Mouse (Mus musculus): ENCODE data around the gene 9330182L06Rik. TPM values are rescaled to one million over a fixed set of nuclear protein-coding genes. Genes with fewer than 3 reads are reported as not detected.

The 9330182L06Rik gene
- polyA plus RNA-seq, 1 experiment from 2014 or later, result 1.8 TPM

DNA sequence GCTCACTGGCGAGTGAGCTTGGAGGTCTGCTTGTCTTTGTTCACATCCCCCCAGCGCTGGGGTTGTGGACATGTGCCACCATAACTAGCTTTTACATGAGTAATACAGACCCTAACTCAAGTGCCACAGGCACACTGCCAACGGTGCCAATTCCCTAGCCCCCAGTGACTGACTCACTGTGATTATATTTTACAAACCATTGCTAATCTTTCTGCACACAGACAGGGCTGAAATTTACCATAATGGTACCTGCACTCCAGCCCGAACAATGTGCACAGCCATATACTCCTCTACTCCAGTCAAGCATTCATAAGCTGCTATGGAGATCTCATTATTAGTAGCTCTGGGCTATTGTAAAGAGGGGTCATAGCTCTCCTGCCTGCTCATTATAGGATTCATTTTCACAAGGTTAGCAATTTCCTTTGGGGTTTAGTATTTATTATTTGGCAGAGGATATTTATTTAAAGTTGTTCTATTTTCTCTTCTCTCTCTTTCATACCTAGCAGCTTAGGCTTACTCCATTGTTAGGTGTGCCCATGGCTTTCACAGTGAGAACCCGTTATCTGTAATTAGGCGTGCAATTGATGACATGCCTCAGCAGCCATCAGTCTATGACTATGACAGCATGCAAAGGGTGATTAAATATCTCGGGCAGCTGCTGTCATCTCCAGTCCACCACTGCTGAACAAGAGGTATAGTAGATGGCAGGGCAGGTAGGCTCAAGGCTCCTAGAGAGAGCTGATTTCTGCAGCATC lies 73.0 kb downstream of the 9330182L06Rik start:
- POLR2A ChIA-PET, result interaction anchor here (0.7 to 1.2 kb wide), 2 partner anchors 20 to 21 kb away, joined by 3 read pairs; no protein-coding TSS in a partner anchor
- ATAC-seq (no peak), DNase-seq (ENCODE audit: low read depth, low spot score) (no peak)
- no peak for TF ChIP-seq CTCF (IDR thresholded peaks at IDR 0.05)
- in situ Hi-C loops (cut with MboI; ENCODE audit: low pct_unique_long_range_greater_than_20kb), result no loop called here
- no peaks in the 10 kb centered on the region for H3K27me3 ChIP-seq
- CTCF ChIA-PET, result interaction anchor here (1.2 kb wide), 1 partner anchor 14 kb away, joined by 3 read pairs; no protein-coding TSS in a partner anchor

DNA sequence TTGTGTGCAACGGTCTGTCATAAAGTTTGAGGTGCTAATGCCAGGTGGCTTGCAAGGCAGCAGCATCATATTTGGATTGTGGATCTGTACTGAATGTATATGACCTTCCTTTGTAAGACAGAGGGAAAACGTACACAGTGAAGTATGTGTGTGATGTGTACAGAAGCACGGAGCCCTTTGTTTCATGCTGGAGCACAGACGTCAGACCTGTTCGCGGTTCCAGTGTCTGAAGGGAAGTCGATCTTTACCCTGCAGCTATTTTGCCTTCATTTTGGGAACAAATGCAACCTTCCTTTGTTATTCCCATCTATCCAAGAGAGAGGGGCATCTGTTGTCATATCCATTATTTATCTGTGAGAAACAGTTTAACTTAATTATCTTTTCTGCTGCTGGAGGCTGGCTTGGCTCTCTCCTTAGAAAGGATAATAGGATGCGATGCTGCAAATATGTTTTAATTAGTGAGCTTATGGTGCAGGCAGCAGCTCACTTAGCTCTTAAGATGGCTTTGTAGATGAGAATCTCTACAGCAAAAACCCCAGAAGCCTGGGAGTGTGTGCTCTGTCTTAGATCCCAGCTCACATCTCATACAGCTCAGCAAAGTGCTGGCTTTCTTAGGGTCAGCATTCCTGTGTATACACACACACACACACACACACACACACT lies 73.7 kb downstream of the 9330182L06Rik start:
- in situ Hi-C loops (cut with MboI; ENCODE audit: low pct_unique_long_range_greater_than_20kb), result no loop called here
- no peak for TF ChIP-seq CTCF (IDR thresholded peaks at IDR 0.05)
- CTCF ChIA-PET, result interaction anchor here (1.2 kb wide), 1 partner anchor 13 kb away, joined by 3 read pairs; no protein-coding TSS in a partner anchor
- DNase-seq (ENCODE audit: low read depth, low spot score), result no peak
- POLR2A ChIA-PET, result interaction anchor here (0.7 kb wide), 1 partner anchor 21 kb away, joined by 3 read pairs; no protein-coding TSS in a partner anchor
- ATAC-seq, result no peak
- no peaks in the 10 kb centered on the region for H3K27me3 ChIP-seq

DNA sequence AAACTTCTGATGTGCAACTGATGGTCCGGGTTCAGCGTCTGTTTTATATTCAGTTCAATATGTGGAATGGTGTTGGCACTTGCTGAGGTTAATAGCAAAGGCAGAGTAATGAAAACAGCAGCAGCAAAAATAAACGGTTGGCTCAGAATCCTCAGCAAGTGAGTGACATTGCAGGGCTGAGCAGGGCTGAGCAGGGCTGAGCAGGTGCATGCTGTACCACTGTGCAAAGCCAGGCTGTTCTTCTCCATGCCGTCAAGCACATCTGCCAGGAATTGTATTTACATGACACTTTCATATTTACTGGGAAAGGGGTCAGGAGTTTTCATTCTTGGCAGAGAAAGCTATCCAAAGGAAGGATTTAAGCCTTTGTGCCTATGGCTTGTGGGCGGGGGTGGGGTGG lies 78.7 kb downstream of the 9330182L06Rik start:
- no peak for ATAC-seq
- H3K27me3 ChIP-seq, result no peaks in the 10 kb centered on the region
- ChIA-PET CTCF (no interaction called here), POLR2A (no interaction called here)
- in situ Hi-C loops (cut with MboI; ENCODE audit: low pct_unique_long_range_greater_than_20kb), result no loop called here
- no peak for TF ChIP-seq CTCF (IDR thresholded peaks at IDR 0.05)
- no peak for DNase-seq (ENCODE audit: low read depth, low spot score)

DNA sequence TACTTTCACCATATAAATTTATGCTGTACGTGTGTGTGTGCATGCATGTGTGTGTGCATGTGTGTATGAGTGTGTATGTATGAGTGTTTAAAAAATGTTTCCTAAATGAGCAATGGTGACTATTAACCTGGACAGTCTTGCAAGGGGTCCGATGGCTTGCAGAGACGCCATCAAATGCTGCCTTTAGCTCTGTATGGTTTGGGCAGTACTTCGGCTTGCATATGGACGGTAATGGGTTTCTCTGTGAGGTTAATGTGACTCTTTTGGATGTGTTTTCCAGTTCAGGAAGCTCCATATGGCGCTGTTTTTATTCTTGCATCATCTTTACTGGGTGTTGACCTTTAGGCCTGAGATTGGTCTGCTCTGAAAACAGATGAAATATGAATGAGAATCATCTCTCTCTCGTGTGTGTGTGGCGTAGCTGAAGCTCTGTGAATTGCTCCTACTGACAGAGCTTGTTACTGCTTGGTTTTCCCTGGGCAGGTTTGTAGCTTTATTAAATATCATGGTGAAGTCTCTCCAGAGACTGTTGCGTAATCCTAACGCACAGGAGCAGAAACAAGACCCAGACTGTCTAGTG lies 79.2 kb downstream of the 9330182L06Rik start:
- no peaks in the 10 kb centered on the region for H3K27me3 ChIP-seq
- CTCF ChIA-PET, result no interaction called here
- in situ Hi-C loops (cut with MboI; ENCODE audit: low pct_unique_long_range_greater_than_20kb), result no loop called here
- ATAC-seq (no peak), DNase-seq (ENCODE audit: low read depth, low spot score) (no peak)
- POLR2A ChIA-PET, result no interaction called here
- TF ChIP-seq CTCF (IDR thresholded peaks at IDR 0.05), result no peak

DNA sequence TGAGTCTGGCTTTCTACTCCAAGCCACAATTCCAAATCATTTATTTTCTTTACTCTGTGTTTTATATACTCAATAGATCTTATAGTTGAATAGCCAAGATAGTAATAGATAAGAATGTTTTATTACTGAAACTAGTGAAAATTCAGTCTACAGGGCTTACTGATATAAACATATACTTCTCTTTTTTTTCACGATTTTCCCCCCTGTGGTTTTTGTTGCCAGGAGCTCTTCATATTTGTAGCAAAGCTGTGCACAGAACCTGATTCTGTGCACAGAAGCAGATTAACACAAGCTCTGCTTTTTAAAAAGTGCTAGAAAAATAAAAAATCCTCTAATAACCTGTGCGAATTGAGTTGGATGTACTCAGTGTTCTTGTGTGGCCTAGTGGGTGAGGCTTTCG lies 79.7 kb downstream of the 9330182L06Rik start:
- POLR2A ChIA-PET, result no interaction called here
- in situ Hi-C loops (cut with MboI; ENCODE audit: low pct_unique_long_range_greater_than_20kb), result no loop called here
- ATAC-seq (no peak), DNase-seq (ENCODE audit: low read depth, low spot score) (no peak)
- CTCF ChIA-PET, result no interaction called here
- TF ChIP-seq CTCF (IDR thresholded peaks at IDR 0.05), result no peak
- no peaks in the 10 kb centered on the region for H3K27me3 ChIP-seq

DNA sequence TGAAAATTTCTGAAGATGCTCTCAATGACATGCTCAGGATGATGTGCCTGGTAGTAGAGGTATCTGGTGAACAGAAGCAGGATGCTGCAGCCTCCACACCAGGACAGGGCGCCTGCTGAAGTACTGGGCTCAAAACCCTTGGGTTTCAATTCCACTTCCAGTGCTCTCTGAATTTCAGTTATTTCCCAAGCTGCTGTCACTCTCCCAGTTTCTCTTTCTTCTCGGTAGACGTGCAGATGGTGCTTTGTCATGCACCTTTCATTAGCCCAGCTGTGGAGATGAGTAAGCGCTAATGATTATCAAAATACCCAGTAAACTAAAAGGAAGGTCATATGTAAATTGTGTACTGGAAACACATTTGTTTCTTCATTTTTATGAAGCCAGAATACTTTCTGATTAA lies 80.6 kb downstream of the 9330182L06Rik start:
- ATAC-seq, result no peak
- in situ Hi-C loops (cut with MboI; ENCODE audit: low pct_unique_long_range_greater_than_20kb), result no loop called here

DNA sequence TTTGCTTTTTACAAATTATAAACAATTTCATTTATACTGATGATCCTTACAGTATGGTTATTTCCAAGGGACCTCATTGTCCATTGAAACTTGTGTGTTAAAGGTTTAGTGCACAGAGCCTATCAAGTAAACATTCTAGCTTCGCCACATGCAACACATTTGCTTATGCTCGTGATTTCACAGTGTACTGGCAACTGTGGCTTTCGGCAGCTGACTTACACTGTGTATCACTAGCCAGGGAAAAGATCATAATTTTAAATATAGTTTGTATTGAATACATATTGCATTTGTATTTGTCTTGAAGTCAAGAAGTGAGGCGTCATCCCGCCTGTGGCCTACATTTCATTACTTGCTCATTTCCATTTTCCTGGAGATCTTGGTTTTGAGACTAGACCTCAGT lies 86.2 kb downstream of the 9330182L06Rik start:
- no peak for DNase-seq (ENCODE audit: low read depth, low spot score)
- in situ Hi-C loops (cut with MboI; ENCODE audit: low pct_unique_long_range_greater_than_20kb), result no loop called here
- ATAC-seq, result no peak
- H3K27me3 ChIP-seq, result no peaks in the 10 kb centered on the region
- CTCF ChIA-PET, result interaction anchor here (1.3 kb wide), 1 partner anchor 13 kb away, joined by 3 read pairs; no protein-coding TSS in a partner anchor
- POLR2A ChIA-PET, result no interaction called here
- TF ChIP-seq CTCF (IDR thresholded peaks at IDR 0.05), result no peak

More for the DNA sequence above, 80.6 kb downstream of the 9330182L06Rik start:
- TF ChIP-seq CTCF (IDR thresholded peaks at IDR 0.05), result no peak
- POLR2A ChIA-PET, result no interaction called here
- DNase-seq (ENCODE audit: low read depth, low spot score), result no peak
- CTCF ChIA-PET, result no interaction called here
- H3K27me3 ChIP-seq, result no peaks in the 10 kb centered on the region

DNA sequence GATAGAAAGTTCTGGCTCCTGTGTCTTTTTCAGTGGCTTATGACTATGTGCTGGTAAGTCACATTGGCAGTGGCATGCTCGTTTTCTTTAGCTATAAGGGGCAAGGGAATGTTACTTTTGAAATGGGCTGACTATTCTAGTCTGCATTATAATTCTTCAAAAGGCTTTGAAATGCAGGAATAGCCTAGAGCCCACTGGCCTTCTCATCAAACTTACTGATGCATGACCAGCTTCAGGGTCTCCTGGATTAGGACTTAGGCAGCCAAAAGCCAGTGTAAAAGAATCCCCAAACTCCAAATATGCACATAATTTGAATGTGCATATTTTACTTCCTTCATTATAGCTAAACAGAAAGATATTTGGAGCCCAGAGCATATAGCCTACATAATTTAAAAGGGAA lies 86.7 kb downstream of the 9330182L06Rik start:
- H3K27me3 ChIP-seq, result no peaks in the 10 kb centered on the region
- ATAC-seq (no peak), DNase-seq (ENCODE audit: low read depth, low spot score) (no peak)
- CTCF ChIA-PET, result interaction anchor here (1.3 kb wide), 1 partner anchor 14 kb away, joined by 3 read pairs; no protein-coding TSS in a partner anchor
- no peak for TF ChIP-seq CTCF (IDR thresholded peaks at IDR 0.05)
- in situ Hi-C loops (cut with MboI; ENCODE audit: low pct_unique_long_range_greater_than_20kb), result no loop called here
- POLR2A ChIA-PET, result no interaction called here

DNA sequence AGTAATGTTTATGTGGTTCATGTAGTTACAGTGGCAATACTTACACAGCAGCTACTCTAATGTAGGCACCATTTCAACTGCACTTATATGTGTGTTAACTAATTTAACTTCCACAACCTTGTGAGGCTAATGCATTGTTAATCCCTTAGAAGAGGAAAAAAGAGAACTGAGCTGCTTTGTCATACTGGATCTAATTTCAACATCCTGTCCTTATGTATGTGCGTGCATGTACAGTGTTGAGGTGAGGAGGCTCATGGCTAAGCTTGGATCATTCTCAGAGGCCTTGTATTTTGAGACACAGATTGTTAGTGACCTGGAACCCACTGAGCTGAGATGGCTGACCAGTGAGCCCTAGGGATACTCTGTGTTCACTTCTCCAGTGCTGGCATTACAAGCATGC lies 88.3 kb downstream of the 9330182L06Rik start:
- TF ChIP-seq CTCF (IDR thresholded peaks at IDR 0.05), result no peak
- ATAC-seq (no peak), DNase-seq (ENCODE audit: low read depth, low spot score) (no peak)
- CTCF ChIA-PET, result no interaction called here
- POLR2A ChIA-PET, result no interaction called here
- in situ Hi-C loops (cut with MboI; ENCODE audit: low pct_unique_long_range_greater_than_20kb), result no loop called here
- no peaks in the 10 kb centered on the region for H3K27me3 ChIP-seq

DNA sequence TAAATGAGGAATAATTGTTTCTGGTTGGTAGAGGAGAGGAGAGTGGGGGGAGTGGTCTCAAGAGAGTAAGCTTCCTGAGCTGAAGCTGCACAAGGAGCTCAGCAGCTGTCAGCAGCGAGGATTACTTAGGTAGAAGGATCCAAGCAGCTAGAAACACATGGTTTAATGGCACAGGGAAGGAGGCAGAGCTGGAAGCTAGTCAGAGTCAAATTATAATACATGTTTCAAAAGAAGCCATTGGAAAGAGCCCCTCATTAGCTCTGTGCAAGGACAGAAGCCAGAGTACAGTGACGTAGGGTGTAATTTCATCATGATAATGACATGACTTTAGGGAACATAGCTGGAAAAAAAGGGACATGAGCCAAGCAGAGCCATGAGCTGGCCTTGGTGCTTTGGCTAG lies 92.2 kb downstream of the 9330182L06Rik start:
- no peaks in the 10 kb centered on the region for H3K27me3 ChIP-seq
- ATAC-seq, result no peak
- CTCF ChIA-PET, result interaction anchor here (0.7 kb wide), 1 partner anchor 137 kb away, joined by 3 read pairs; no protein-coding TSS in a partner anchor
- no peak for DNase-seq (ENCODE audit: low read depth, low spot score)
- in situ Hi-C loops (cut with MboI; ENCODE audit: low pct_unique_long_range_greater_than_20kb), result no loop called here
- no peak for TF ChIP-seq CTCF (IDR thresholded peaks at IDR 0.05)
- POLR2A ChIA-PET, result no interaction called here
